Mouse (Mus musculus) olfactory bulb, adult 2 months (tissue): ENCODE measurements at regions not wholly inside any gene's neighbourhood (a gene's known extent, or its start where the extent isn't known, plus 50 kb on each side); places are given as distances from the start of the nearest gene placed in this dataset.

Experiments used
- CTCF ChIP-seq: fragments of 200-500 bp; IDR thresholded peaks from 2 replicates; pipeline ENCODE4 v1.5.1; 2012; ENCODE audit warnings: low read depth, mild to moderate bottlenecking, low read length, moderate library complexity; ENCODE audit not compliant: insufficient read depth
- POLR2A ChIP-seq: fragments of 200-500 bp; IDR thresholded peaks from 2 replicates; pipeline ENCODE4 v1.6.1; 2012; ENCODE audit warnings: mild to moderate bottlenecking, low read depth, low read length, moderate library complexity; ENCODE audit not compliant: insufficient read depth

- TF ChIP-seq CTCF (no peak), POLR2A (no peak)
These were observed 234.3 kb upstream of the Rnaseh2b start for GRCm38 (mm10) chr14:62058100-62058499.
